Mouse (Mus musculus): ENCODE data around the gene Nfib. TPM values are rescaled to one million over a fixed set of nuclear protein-coding genes. Genes with fewer than 3 reads are reported as not detected.
A peak's percentile ranks its signal among the peaks of the same experiment; 100 is the strongest.

The Nfib gene
- polyA plus RNA-seq, 1 experiment from 2014 or later: 149 TPM

GRCm38 (mm10) chr4:82634365-82634764, 71.2 kb downstream of the Nfib start:
- no peaks in the 10 kb centered on the region for H3K36me3 ChIP-seq (ENCODE audit: insufficient read depth)
- no peak overlapping the region for H3K4me2 ChIP-seq
- ATAC-seq (ENCODE audit: insufficient read depth): no peak
- no peak for TF ChIP-seq CTCF (IDR thresholded peaks at IDR 0.05; ENCODE audit: low read depth)
- 71% methylated on average over 7 of the region's 7 CpGs for WGBS
- H3K4me1 ChIP-seq (ENCODE audit: insufficient read depth): no peaks in the 10 kb centered on the region
- no peak overlapping the region for H3K4me3 ChIP-seq (ENCODE audit: low read depth, low read length)
- no peak for DNase-seq
- no peak overlapping the region for H3K27ac ChIP-seq (ENCODE audit: low read depth)
- H3K9me3 ChIP-seq (ENCODE audit: low read depth, low read length): no peaks in the 10 kb centered on the region
- no peaks in the 10 kb centered on the region for H3K27me3 ChIP-seq (ENCODE audit: insufficient read depth, low read length)
- no peak overlapping the region for H3K9ac ChIP-seq

GRCm38 (mm10) chr4:82624285-82625045, 81.1 kb downstream of the Nfib start:
- DNase-seq (no peak), ATAC-seq (ENCODE audit: insufficient read depth) (no peak)
- Histone ChIP-seq H3K4me3 (ENCODE audit: low read depth, low read length) (no peak overlapping the region), H3K9me3 (ENCODE audit: low read depth, low read length) (no peaks in the 10 kb centered on the region), H3K4me1 (ENCODE audit: insufficient read depth) (peaks cover 19% of the 10 kb centered on the region), H3K9ac (no peak overlapping the region), H3K27ac (ENCODE audit: low read depth) (no peak overlapping the region), H3K36me3 (ENCODE audit: insufficient read depth) (no peaks in the 10 kb centered on the region), H3K27me3 (ENCODE audit: insufficient read depth, low read length) (no peaks in the 10 kb centered on the region), H3K4me2 (no peak overlapping the region)
- WGBS: 65% methylated on average over 8 of the region's 8 CpGs
- TF ChIP-seq CTCF (IDR thresholded peaks at IDR 0.05; ENCODE audit: low read depth): no peak

DNA sequence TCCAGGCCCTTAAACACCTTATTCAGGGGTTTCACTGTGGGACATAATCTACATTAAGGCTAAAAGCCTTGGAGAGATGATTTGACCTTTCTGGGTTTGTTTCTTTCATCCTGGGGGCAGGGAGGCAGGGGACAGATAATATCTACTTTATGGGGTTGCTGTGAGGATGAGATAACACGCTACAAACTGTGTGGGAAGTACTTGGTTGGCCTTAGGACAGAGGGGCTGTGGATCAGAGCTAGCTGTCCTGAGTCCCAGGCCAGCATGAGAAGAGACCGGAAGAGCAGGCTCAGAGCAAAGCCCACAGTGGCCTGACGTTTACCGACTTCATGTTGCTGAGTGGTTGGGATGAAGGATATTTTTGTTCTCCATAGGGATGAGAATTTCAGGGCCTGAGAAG, 81.7 kb downstream of the Nfib start:
- H3K27ac ChIP-seq (ENCODE audit: low read depth): 0 out of 2 replicates have a peak overlapping the region, but pooled peaks have one; percentile 84
- H3K27me3 ChIP-seq (ENCODE audit: insufficient read depth, low read length): no peaks in the 10 kb centered on the region
- no peaks in the 10 kb centered on the region for H3K36me3 ChIP-seq (ENCODE audit: insufficient read depth)
- WGBS: 61% methylated on average over 4 of the region's 4 CpGs
- no peak for DNase-seq
- no peak overlapping the region for H3K4me3 ChIP-seq (ENCODE audit: low read depth, low read length)
- no peak for TF ChIP-seq CTCF (IDR thresholded peaks at IDR 0.05; ENCODE audit: low read depth)
- H3K9ac ChIP-seq: no peak overlapping the region
- H3K9me3 ChIP-seq (ENCODE audit: low read depth, low read length): no peaks in the 10 kb centered on the region
- H3K4me2 ChIP-seq: no peak overlapping the region
- ATAC-seq (ENCODE audit: insufficient read depth): no peak
- H3K4me1 ChIP-seq (ENCODE audit: insufficient read depth): peaks cover 19% of the 10 kb centered on the region

- WGBS: 61% methylated on average over 12 of the region's 12 CpGs
- Histone ChIP-seq H3K4me2 (peak overlapping the region; percentile 46), H3K4me3 (ENCODE audit: low read depth, low read length) (no peak overlapping the region), H3K27ac (ENCODE audit: low read depth) (peak overlapping the region; percentile 84), H3K27me3 (ENCODE audit: insufficient read depth, low read length) (no peaks in the 10 kb centered on the region), H3K36me3 (ENCODE audit: insufficient read depth) (no peaks in the 10 kb centered on the region), H3K4me1 (ENCODE audit: insufficient read depth) (peaks cover 19% of the 10 kb centered on the region), H3K9me3 (ENCODE audit: low read depth, low read length) (no peaks in the 10 kb centered on the region), H3K9ac (no peak overlapping the region; the same call in 1 of the 2 replicates)
- peak; percentile 54 for DNase-seq
- TF ChIP-seq CTCF (IDR thresholded peaks at IDR 0.05; ENCODE audit: low read depth): no peak
- ATAC-seq (ENCODE audit: insufficient read depth): no peak
Measured at GRCm38 (mm10) chr4:82623081-82623538, 82.4 kb downstream of the Nfib start.

- no peak for TF ChIP-seq CTCF (IDR thresholded peaks at IDR 0.05; ENCODE audit: low read depth)
- peaks cover 19% of the 10 kb centered on the region for H3K4me1 ChIP-seq (ENCODE audit: insufficient read depth)
- WGBS: 2% methylated on average over 3 of the region's 3 CpGs
- DNase-seq (peak; percentile 93), ATAC-seq (ENCODE audit: insufficient read depth) (peak; percentile 78)
- no peaks in the 10 kb centered on the region for H3K36me3 ChIP-seq (ENCODE audit: insufficient read depth)
- peak overlapping the region; percentile 46 for H3K4me2 ChIP-seq
- H3K27me3 ChIP-seq (ENCODE audit: insufficient read depth, low read length): no peaks in the 10 kb centered on the region
- H3K4me3 ChIP-seq (ENCODE audit: low read depth, low read length): no peak overlapping the region
- H3K27ac ChIP-seq (ENCODE audit: low read depth): peak overlapping the region; percentile 84
- no peaks in the 10 kb centered on the region for H3K9me3 ChIP-seq (ENCODE audit: low read depth, low read length)
- no peak overlapping the region for H3K9ac ChIP-seq
Measured at GRCm38 (mm10) chr4:82622321-82622836, 83.2 kb downstream of the Nfib start.

DNA sequence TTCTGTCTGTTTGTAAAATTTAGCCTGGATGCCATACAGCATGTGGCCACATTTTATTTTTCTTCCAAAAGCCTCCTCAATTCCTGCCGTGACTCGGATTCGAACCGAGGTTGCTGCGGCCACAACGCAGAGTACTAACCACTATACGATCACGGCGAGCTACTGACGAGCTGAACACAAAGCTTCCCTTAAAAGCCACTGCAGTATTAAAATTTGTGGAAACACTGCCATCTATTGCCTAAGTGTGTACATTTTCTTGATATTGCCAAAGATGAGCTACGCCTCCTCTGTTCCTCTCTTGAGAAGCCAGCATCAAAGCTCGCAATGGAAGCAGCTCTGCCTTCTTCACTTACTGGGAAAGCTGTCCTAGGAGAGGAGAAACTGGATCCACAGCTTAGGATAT, 86.0 kb downstream of the Nfib start:
- Histone ChIP-seq H3K36me3 (ENCODE audit: insufficient read depth) (no peaks in the 10 kb centered on the region), H3K9ac (no peak overlapping the region), H3K4me2 (no peak overlapping the region), H3K9me3 (ENCODE audit: low read depth, low read length) (no peaks in the 10 kb centered on the region), H3K4me3 (ENCODE audit: low read depth, low read length) (no peak overlapping the region), H3K4me1 (ENCODE audit: insufficient read depth) (peaks cover 19% of the 10 kb centered on the region), H3K27ac (ENCODE audit: low read depth) (no peak overlapping the region), H3K27me3 (ENCODE audit: insufficient read depth, low read length) (no peaks in the 10 kb centered on the region)
- 34% methylated on average over 12 of the region's 12 CpGs for WGBS
- peak; percentile 90 for DNase-seq
- peak; percentile 53 for ATAC-seq (ENCODE audit: insufficient read depth)
- peak; percentile 58 for TF ChIP-seq CTCF (IDR thresholded peaks at IDR 0.05; ENCODE audit: low read depth)

- no peak for TF ChIP-seq CTCF (IDR thresholded peaks at IDR 0.05; ENCODE audit: low read depth)
- peak; percentile 56 for DNase-seq
- Histone ChIP-seq H3K4me2 (no peak overlapping the region), H3K36me3 (ENCODE audit: insufficient read depth) (no peaks in the 10 kb centered on the region), H3K9me3 (ENCODE audit: low read depth, low read length) (no peaks in the 10 kb centered on the region), H3K4me3 (ENCODE audit: low read depth, low read length) (no peak overlapping the region), H3K9ac (no peak overlapping the region), H3K27me3 (ENCODE audit: insufficient read depth, low read length) (no peaks in the 10 kb centered on the region), H3K4me1 (ENCODE audit: insufficient read depth) (peaks cover 19% of the 10 kb centered on the region), H3K27ac (ENCODE audit: low read depth) (no peak overlapping the region)
- no peak for ATAC-seq (ENCODE audit: insufficient read depth)
- WGBS: 43% methylated on average over 2 of the region's 2 CpGs
Measured at GRCm38 (mm10) chr4:82619003-82619402, 86.5 kb downstream of the Nfib start.
